Mouse (Mus musculus): ENCODE measurements at regions not wholly inside any gene's neighbourhood (a gene's known extent, or its start where the extent isn't known, plus 50 kb on each side); places are given as distances from the start of the nearest gene placed in this dataset.

GRCm38 (mm10) chr15:103102068-103102840, 64.6 kb downstream of the Smug1 start:
- in situ Hi-C loops (cut with MboI; ENCODE audit: low sequenced_read_pairs in 2 of 2, unreplicated experiment in 2 of 2) = no loop called here
- H3K4me1 ChIP-seq (ENCODE audit: control insufficient read depth in 2 of 2, insufficient read depth in 2 of 2, low read length in 2 of 2, poor library complexity in 1 of 2) = peaks cover 0 to 2% of the 10 kb centered on the region in 2 experiments; a peak in 2 of 4 replicates
- no peaks in the 10 kb centered on the region for H3K36me3 ChIP-seq (ENCODE audit: control insufficient read depth, insufficient read depth, low read length, poor library complexity, severe bottlenecking)

DNA sequence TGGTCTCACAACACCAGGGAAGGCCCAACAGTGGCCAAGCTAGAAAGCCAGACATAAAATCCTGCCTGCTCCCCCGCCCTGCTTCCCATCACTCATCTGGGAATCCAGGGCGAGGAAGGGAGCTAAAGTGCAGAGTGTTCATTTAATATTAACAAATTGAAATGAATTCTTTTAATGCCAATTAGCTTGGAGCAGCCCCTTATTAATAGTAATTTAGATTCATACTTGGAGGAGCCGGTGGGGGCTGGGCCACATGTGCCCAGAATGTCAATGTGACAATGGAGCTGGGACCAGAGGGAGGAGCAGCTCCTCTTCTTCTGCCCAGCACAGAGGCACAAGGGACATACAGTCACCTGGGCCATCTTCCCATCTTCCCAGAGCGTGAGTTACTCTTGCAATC, 66.8 kb downstream of the Smug1 start:
- DNase-seq (ENCODE audit: low read depth, low spot score) = no peak
- Histone ChIP-seq H3K9me3 (ENCODE audit: control insufficient read depth, insufficient read depth, low read depth, low read length) (no peaks in the 10 kb centered on the region), H3K9ac (ENCODE audit: insufficient read depth, low read depth, low read length, poor library complexity, severe bottlenecking) (no peak overlapping the region), H3K36me3 (ENCODE audit: control insufficient read depth, insufficient read depth, low read length, poor library complexity, severe bottlenecking) (no peaks in the 10 kb centered on the region), H3K4me3 (ENCODE audit: insufficient read depth in 1 of 2, low read depth in 1 of 2, low read length in 2 of 2, poor library complexity in 1 of 2, severe bottlenecking in 1 of 2) (no peak overlapping the region), H3K4me1 (ENCODE audit: control insufficient read depth in 2 of 2, insufficient read depth in 2 of 2, low read length in 2 of 2, poor library complexity in 1 of 2) (peaks cover 0 to 2% of the 10 kb centered on the region in 2 experiments; a peak in 2 of 4 replicates), H3K27ac (ENCODE audit: insufficient read depth, low read depth, low read length, poor library complexity, severe bottlenecking) (no peak overlapping the region)
- in situ Hi-C loops (cut with MboI; ENCODE audit: low sequenced_read_pairs in 2 of 2, unreplicated experiment in 2 of 2) = no loop called here
- TF ChIP-seq HCFC1 (IDR thresholded peaks at IDR 0.05; ENCODE audit: borderline replicate concordance, insufficient read depth, low read length) = no peak
- no peak for TF ChIP-seq ZNF384 (IDR thresholded peaks at IDR 0.05; ENCODE audit: low read depth, low read length)
- TF ChIP-seq MAFK (IDR thresholded peaks at IDR 0.05; ENCODE audit: insufficient read depth, low read depth, low read length) = no peak
- TF ChIP-seq CHD2 (IDR thresholded peaks at IDR 0.05; ENCODE audit: low read depth, low read length) = no peak
- no peak for TF ChIP-seq ZC3H11A (IDR thresholded peaks at IDR 0.05; ENCODE audit: borderline replicate concordance, low read depth, low read length)

More at GRCm38 (mm10) chr15:103102068-103102840, 64.6 kb downstream of the Smug1 start:
- no peak for DNase-seq (ENCODE audit: low read depth, low spot score)
- Histone ChIP-seq H3K9ac (ENCODE audit: insufficient read depth, low read depth, low read length, poor library complexity, severe bottlenecking) (peak overlapping the region; percentile 51), H3K4me3 (ENCODE audit: insufficient read depth in 1 of 2, low read depth in 1 of 2, low read length in 2 of 2, poor library complexity in 1 of 2, severe bottlenecking in 1 of 2) (peak overlapping the region; percentile 68 to 69), H3K27ac (ENCODE audit: insufficient read depth, low read depth, low read length, poor library complexity, severe bottlenecking) (no peak overlapping the region), H3K9me3 (ENCODE audit: control insufficient read depth, insufficient read depth, low read depth, low read length) (no peaks in the 10 kb centered on the region)
- TF ChIP-seq ZC3H11A (IDR thresholded peaks at IDR 0.05; ENCODE audit: borderline replicate concordance, low read depth, low read length) = no peak

DNA sequence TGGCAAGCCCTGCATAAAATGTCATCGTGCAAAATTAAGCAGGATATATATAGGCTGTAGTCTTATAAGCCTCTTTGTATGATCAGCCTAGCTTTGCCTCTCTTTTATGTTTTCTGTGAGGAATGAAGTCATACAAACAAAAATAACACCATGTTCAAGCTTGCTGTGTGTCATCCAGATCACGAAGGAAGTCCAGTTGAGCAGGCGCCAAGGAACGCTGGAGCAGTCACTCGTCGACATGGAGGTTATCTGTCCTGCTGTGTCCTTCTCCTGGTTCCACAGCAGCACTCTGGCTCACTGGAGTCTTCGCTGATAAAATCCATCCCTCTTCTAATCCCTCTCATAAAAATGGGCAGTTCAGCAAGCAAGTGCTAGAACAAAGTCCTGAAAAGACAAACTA, 72.4 kb downstream of the Smug1 start:
- in situ Hi-C loops (cut with MboI; ENCODE audit: low sequenced_read_pairs in 2 of 2, unreplicated experiment in 2 of 2) = no loop called here
- H3K27ac ChIP-seq (ENCODE audit: insufficient read depth, low read depth, low read length, poor library complexity, severe bottlenecking) = no peak overlapping the region
- no peak overlapping the region for H3K4me3 ChIP-seq (ENCODE audit: insufficient read depth in 1 of 2, low read depth in 1 of 2, low read length in 2 of 2, poor library complexity in 1 of 2, severe bottlenecking in 1 of 2)
- DNase-seq (ENCODE audit: low read depth, low spot score) = no peak
- no peaks in the 10 kb centered on the region for H3K9me3 ChIP-seq (ENCODE audit: control insufficient read depth, insufficient read depth, low read depth, low read length)
- H3K36me3 ChIP-seq (ENCODE audit: control insufficient read depth, insufficient read depth, low read length, poor library complexity, severe bottlenecking) = no peaks in the 10 kb centered on the region
- TF ChIP-seq HCFC1 (IDR thresholded peaks at IDR 0.05; ENCODE audit: borderline replicate concordance, insufficient read depth, low read length) = no peak
- TF ChIP-seq ZNF384 (IDR thresholded peaks at IDR 0.05; ENCODE audit: low read depth, low read length) = no peak
- TF ChIP-seq ZC3H11A (IDR thresholded peaks at IDR 0.05; ENCODE audit: borderline replicate concordance, low read depth, low read length) = no peak
- TF ChIP-seq MAFK (IDR thresholded peaks at IDR 0.05; ENCODE audit: insufficient read depth, low read depth, low read length) = no peak
- TF ChIP-seq CHD2 (IDR thresholded peaks at IDR 0.05; ENCODE audit: low read depth, low read length) = no peak
- no peak overlapping the region for H3K9ac ChIP-seq (ENCODE audit: insufficient read depth, low read depth, low read length, poor library complexity, severe bottlenecking)
- no peaks in the 10 kb centered on the region for H3K4me1 ChIP-seq (ENCODE audit: control insufficient read depth in 2 of 2, insufficient read depth in 2 of 2, low read length in 2 of 2, poor library complexity in 1 of 2)

DNA sequence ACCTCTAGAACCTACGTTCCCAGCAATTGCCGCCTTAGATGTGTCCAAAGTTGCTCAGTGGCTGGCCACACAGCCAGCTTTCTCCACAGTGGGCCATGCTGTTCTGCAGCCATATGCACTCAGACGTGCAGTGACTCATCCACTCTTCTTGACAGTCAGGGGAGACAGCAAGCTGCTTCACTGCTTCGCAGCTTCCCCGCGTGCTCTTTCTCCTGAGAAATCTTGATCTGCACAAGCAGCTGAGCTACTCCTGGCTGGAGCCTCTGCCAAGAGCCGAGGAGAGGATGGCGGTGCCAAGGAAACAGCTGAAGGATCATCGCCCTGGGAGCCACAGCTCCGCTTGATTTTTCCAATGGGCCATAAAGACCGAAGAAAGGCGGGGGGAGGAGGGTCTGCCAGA, 73.2 kb downstream of the Smug1 start:
- no peak overlapping the region for H3K27ac ChIP-seq (ENCODE audit: insufficient read depth, low read depth, low read length, poor library complexity, severe bottlenecking)
- DNase-seq (ENCODE audit: low read depth, low spot score) = no peak
- H3K9ac ChIP-seq (ENCODE audit: insufficient read depth, low read depth, low read length, poor library complexity, severe bottlenecking) = no peak overlapping the region
- no peaks in the 10 kb centered on the region for H3K4me1 ChIP-seq (ENCODE audit: control insufficient read depth in 2 of 2, insufficient read depth in 2 of 2, low read length in 2 of 2, poor library complexity in 1 of 2)
- in situ Hi-C loops (cut with MboI; ENCODE audit: low sequenced_read_pairs in 2 of 2, unreplicated experiment in 2 of 2) = no loop called here
- H3K9me3 ChIP-seq (ENCODE audit: control insufficient read depth, insufficient read depth, low read depth, low read length) = no peaks in the 10 kb centered on the region
- TF ChIP-seq HCFC1 (IDR thresholded peaks at IDR 0.05; ENCODE audit: borderline replicate concordance, insufficient read depth, low read length) = no peak
- TF ChIP-seq CHD2 (IDR thresholded peaks at IDR 0.05; ENCODE audit: low read depth, low read length) = no peak
- no peak for TF ChIP-seq MAFK (IDR thresholded peaks at IDR 0.05; ENCODE audit: insufficient read depth, low read depth, low read length)
- TF ChIP-seq ZC3H11A (IDR thresholded peaks at IDR 0.05; ENCODE audit: borderline replicate concordance, low read depth, low read length) = no peak
- no peak for TF ChIP-seq ZNF384 (IDR thresholded peaks at IDR 0.05; ENCODE audit: low read depth, low read length)
- H3K4me3 ChIP-seq (ENCODE audit: insufficient read depth in 1 of 2, low read depth in 1 of 2, low read length in 2 of 2, poor library complexity in 1 of 2, severe bottlenecking in 1 of 2) = no peak overlapping the region
- no peaks in the 10 kb centered on the region for H3K36me3 ChIP-seq (ENCODE audit: control insufficient read depth, insufficient read depth, low read length, poor library complexity, severe bottlenecking)
